Mouse (Mus musculus) liver, postnatal 0 days (tissue): ENCODE measurements around the gene Cd300ld. TPM values are rescaled to one million over a fixed set of nuclear protein-coding genes. Genes with fewer than 3 reads are reported as not detected.

Source experiments
- ATAC-seq: fragments of 200-750 bp; cut with Nextera tagmentation; 2 replicates; pipeline ENCODE4 v1.8.0; 2017; ENCODE audit warnings: mild to moderate bottlenecking, moderate library complexity
- DNase-seq: peaks from one replicate; pipeline ENCODE4 v3.0.0-alpha.2; 2016
- H3K27ac ChIP-seq: fragments of 300-500 bp; sonication (generic); 2 replicates; pipeline ENCODE4 v1.5.1; 2014; ENCODE audit warnings: antibody characterized with exemption, moderate library complexity, mild to moderate bottlenecking, low read depth
- H3K27me3 ChIP-seq: fragments of 300-500 bp; sonication (generic); 2 replicates; pipeline ENCODE4 v1.6.1; 2014; ENCODE audit warnings: low read length, control low read depth, mixed read lengths; ENCODE audit not compliant: insufficient read depth
- H3K36me3 ChIP-seq: fragments of 300-500 bp; sonication (generic); replicated peaks from 2 replicates; pipeline ENCODE4 v1.6.1; 2014; ENCODE audit warnings: mild to moderate bottlenecking, control low read depth, low read length, moderate library complexity, mixed read lengths; ENCODE audit not compliant: insufficient read depth
- H3K4me1 ChIP-seq: fragments of 300-500 bp; sonication (generic); 2 replicates; pipeline ENCODE4 v1.6.1; 2014; ENCODE audit warnings: antibody characterized with exemption, mild to moderate bottlenecking, control low read depth; ENCODE audit not compliant: insufficient read depth
- H3K4me2 ChIP-seq: fragments of 300-500 bp; sonication (generic); 2 replicates; pipeline ENCODE4 v1.6.1; 2014; ENCODE audit warnings: low read depth, mild to moderate bottlenecking, low read length, moderate library complexity, mixed read lengths
- H3K4me3 ChIP-seq: fragments of 300-500 bp; sonication (generic); 2 replicates; pipeline ENCODE4 v1.5.1; 2014; ENCODE audit warnings: low read depth, low read length
- H3K9ac ChIP-seq: fragments of 300-500 bp; sonication (generic); replicated peaks from 2 replicates; pipeline ENCODE4 v1.6.1; 2014; ENCODE audit warnings: mild to moderate bottlenecking, moderate library complexity
- H3K9me3 ChIP-seq: fragments of 300-500 bp; sonication (generic); 2 replicates; pipeline ENCODE4 v1.6.1; 2016; ENCODE audit warnings: mild to moderate bottlenecking, control low read depth, low read length, mixed read lengths
- CTCF ChIP-seq: sonication (generic); IDR thresholded peaks from 2 replicates; pipeline ENCODE4 v1.5.1; 2016; ENCODE audit warnings: antibody characterized with exemption, low read depth
- EP300 ChIP-seq: IDR thresholded peaks from 2 replicates; pipeline ENCODE4 v1.6.1; 2016; ENCODE audit warnings: antibody characterized with exemption, low read depth, mild to moderate bottlenecking
- WGBS: fragments of 180-500 bp; shearing (Covaris S2); extraction: QIAGEN DNeasy Blood & Tissue Kit; methylation state at CpG from one replicate; pipeline ENCODE4 v1.1.7; 2014; ENCODE audit not compliant: insufficient replicate concordance; 5-methylcytosine and 5-hydroxymethylcytosine counted together
- polyA plus RNA-seq: library from polyadenylated mRNA; unstranded; fragments of >200 nt; fragmentation: Nextera tagmentation; extraction: Ambion mirVana; gene quantifications from 2 replicates; pipeline ENCODE4 v1.2.1, GENCODE M21; 2015

Gene Cd300ld
- polyA plus RNA-seq, 1 experiment from 2014 or later = 2.2 TPM

DNA sequence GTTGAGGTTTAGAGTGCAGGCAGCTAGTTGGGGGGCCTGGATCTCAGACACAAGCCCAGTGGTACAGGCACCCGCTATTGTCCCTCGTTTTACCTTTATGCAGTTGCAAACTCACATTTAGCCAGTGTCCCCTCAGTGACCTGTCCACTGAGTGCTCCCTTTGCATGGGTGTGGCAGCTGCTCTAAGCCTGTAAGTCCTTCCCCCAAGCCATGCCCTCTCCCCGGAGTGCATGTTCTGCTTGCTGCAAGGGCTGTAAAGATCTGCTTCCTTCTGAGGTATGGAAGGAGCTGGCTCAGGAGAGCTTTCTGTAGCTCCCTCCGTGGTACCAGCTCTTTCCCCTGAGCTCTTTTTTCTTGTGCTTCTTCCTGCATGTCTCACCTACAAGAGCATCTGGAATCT, 56.1 kb downstream of the Cd300ld start:
- DNase-seq = no peak
- Histone ChIP-seq H3K4me2 (peak overlapping the region; percentile 27), H3K27me3 (no peaks in the 10 kb centered on the region), H3K9me3 (no peaks in the 10 kb centered on the region), H3K4me3 (peak overlapping the region; percentile 24), H3K27ac (no peak overlapping the region; the same call in 1 of the 2 replicates), H3K4me1 (no peaks in the 10 kb centered on the region), H3K36me3 (no peaks in the 10 kb centered on the region), H3K9ac (no peak overlapping the region)
- ATAC-seq = no peak
- WGBS = 61% methylated on average over 4 of the region's 4 CpGs
- TF ChIP-seq EP300 (no peak), CTCF (no peak)

Other genes starting within 250 kb of the Cd300ld start
- gene Kif19a, start 224.5 kb downstream of the Cd300ld start, polyA plus RNA-seq = 0.11 and 0.13 TPM in 2 replicates
- not detected in 2 replicates for gene Btbd17, start 194.0 kb downstream of the Cd300ld start, polyA plus RNA-seq
- gene Gpr142, start 191.0 kb downstream of the Cd300ld start, polyA plus RNA-seq = not detected in 2 replicates
- 23.2 and 24.9 TPM in 2 replicates for gene Gprc5c, start 138.8 kb downstream of the Cd300ld start, polyA plus RNA-seq
- 7.7 and 9.7 TPM in 2 replicates for gene Cd300a, start 99.9 kb downstream of the Cd300ld start, polyA plus RNA-seq
- 1.8 and 2.5 TPM in 2 replicates for gene Cd300lb, start 55.5 kb downstream of the Cd300ld start, polyA plus RNA-seq
- 0.29 TPM in 1 of 2 replicates, not detected in the other for gene Cd300c, start 20.8 kb downstream of the Cd300ld start, polyA plus RNA-seq
- 16.3 and 17.3 TPM in 2 replicates for gene Cd300c2, start 12.0 kb upstream of the Cd300ld start, polyA plus RNA-seq
- gene Cd300ld2, start 26.3 kb upstream of the Cd300ld start, polyA plus RNA-seq = not detected in 2 replicates
- not detected in 2 replicates for gene Cd300ld4, start 37.1 kb upstream of the Cd300ld start, polyA plus RNA-seq
- gene Cd300ld5, start 47.8 kb upstream of the Cd300ld start, polyA plus RNA-seq = not detected in 2 replicates
- not detected in 2 replicates for gene Cd300ld3, start 58.5 kb upstream of the Cd300ld start, polyA plus RNA-seq
- 0.98 and 1.1 TPM in 2 replicates for gene Cd300e, start 72.3 kb upstream of the Cd300ld start, polyA plus RNA-seq
- 2.5 and 3.1 TPM in 2 replicates for gene Rab37, start 101.5 kb upstream of the Cd300ld start, polyA plus RNA-seq
- 8.5 and 9.3 TPM in 2 replicates for gene Cd300lf, start 144.1 kb upstream of the Cd300ld start, polyA plus RNA-seq
- gene Slc9a3r1, start 173.4 kb upstream of the Cd300ld start, polyA plus RNA-seq = 101 and 115 TPM in 2 replicates
- gene Tmem104, start 197.6 kb upstream of the Cd300ld start, polyA plus RNA-seq = 5.7 and 7.1 TPM in 2 replicates
- 16.5 and 16.7 TPM in 2 replicates for gene Nat9, start 197.9 kb upstream of the Cd300ld start, polyA plus RNA-seq